Mouse (Mus musculus) erythroblast, embryonic 14.5 days (primary cell): ENCODE measurements around the gene Tnnc2.

Experiments used
- GATA1 ChIP-seq: IDR thresholded peaks from 2 replicates; pipeline ENCODE4 v1.6.1; 2012; ENCODE audit warnings: low read length, inconsistent platforms, mixed read lengths
- TAL1 ChIP-seq: IDR thresholded peaks from 3 replicates; pipeline ENCODE4 v1.6.1; 2012; ENCODE audit warnings: low read length, inconsistent platforms, mixed read lengths

- no peak for TF ChIP-seq TAL1
- no peak for TF ChIP-seq GATA1
These were observed 13.5 kb upstream of the Tnnc2 start for GRCm38 (mm10) chr2:164793236-164793635.
